Mouse (Mus musculus): ENCODE results near the gene Ppp6r1. TPM values are rescaled to one million over a fixed set of nuclear protein-coding genes. Genes with fewer than 3 reads are reported as not detected.
A peak's percentile ranks its signal among the peaks of the same experiment; 100 is the strongest.

Ppp6r1 gene
- total RNA-seq (2014; fragmentation: Nextera tagmentation) (97.4 and 108 TPM in 2 replicates), total RNA-seq (2017) (90.5 and 90.7 TPM in 2 replicates), polyA plus RNA-seq (2012) (208 and 223 TPM in 2 replicates)

DNA sequence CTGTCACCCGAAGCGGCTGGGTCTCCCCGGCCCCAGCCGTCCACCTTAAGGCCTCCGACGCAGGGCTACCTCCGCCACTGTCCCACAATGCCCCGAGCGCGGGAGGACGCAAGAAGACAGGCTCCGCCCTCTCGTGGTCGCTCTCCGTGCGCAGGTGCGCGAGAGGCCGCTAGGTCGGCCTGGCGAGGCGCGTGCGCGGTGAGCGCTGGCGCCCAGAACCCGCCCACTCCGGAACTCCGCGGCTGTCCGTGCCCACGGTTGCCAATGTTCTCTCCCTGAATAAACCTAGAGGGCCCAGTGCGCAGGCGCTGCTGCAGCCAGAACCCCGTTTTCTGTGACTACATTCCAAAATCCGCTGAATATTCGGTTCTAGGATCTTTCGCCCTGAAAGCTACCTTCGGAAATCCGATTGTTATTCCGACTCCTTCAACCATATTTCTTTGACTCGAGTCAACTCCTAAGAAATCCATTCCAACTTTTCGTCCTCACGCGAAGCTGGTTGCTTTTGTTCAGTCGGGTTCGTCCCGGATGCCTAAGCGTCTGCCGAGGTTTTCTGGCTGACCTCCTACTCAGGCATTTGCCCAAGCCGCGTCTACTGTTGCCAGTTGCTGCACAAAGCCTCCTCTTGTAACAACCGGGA lies at the start of gene Ppp6r1:
Ppp6r1 (minus strand) TSS at position 108 of the 640 bp plus-strand sequence.
- peak within 1 kb of the TSS; percentile 96 for H3K4me3 ChIP-seq (ENCODE audit: low read depth, low read length)
- DNase-seq (ENCODE audit: low spot score) (peak; percentile 96), ATAC-seq (ENCODE audit: extremely low read depth, insufficient number of reproducible peaks, low FRiP score, poor library complexity, severe bottlenecking) (peak; percentile 83)
- no peaks in the 10 kb centered on the region for H3K9me3 ChIP-seq (replicated peaks)
- H3K36me3 ChIP-seq (replicated peaks), result peaks cover 71% of the 10 kb centered on the region
- no peak for TF ChIP-seq CTCF (IDR thresholded peaks at IDR 0.05; ENCODE audit: low read depth, low read length)
- TF ChIP-seq GATA2 (IDR thresholded peaks at IDR 0.05; ENCODE audit: borderline replicate concordance, low read depth, low read length), result no peak
- no peak for TF ChIP-seq TAL1 (conservative IDR thresholded peaks at IDR 0.05; ENCODE audit: low read depth, low read length)
- TF ChIP-seq POLR2AphosphoS5 (IDR thresholded peaks at IDR 0.05; ENCODE audit: insufficient replicate concordance, low read depth, low read length), result no peak
- no peak for TF ChIP-seq GATA1 (IDR thresholded peaks at IDR 0.05; ENCODE audit: borderline replicate concordance, low read length)
- no peaks in the 10 kb centered on the region for H3K27me3 ChIP-seq (ENCODE audit: insufficient read depth, low read length)
- H3K4me1 ChIP-seq (ENCODE audit: insufficient read depth, low read depth, low read length), result peaks cover 64% of the 10 kb centered on the region

GRCm38 (mm10) chr7:4705098-4705497 lies 46.3 kb upstream of the Ppp6r1 start:
- peaks cover 46% of the 10 kb centered on the region for H3K27me3 ChIP-seq (ENCODE audit: insufficient read depth, low read length)
- no peaks in the 10 kb centered on the region for H3K9me3 ChIP-seq (replicated peaks)
- H3K4me3 ChIP-seq (ENCODE audit: low read depth, low read length), result no peak overlapping the region
- no peaks in the 10 kb centered on the region for H3K36me3 ChIP-seq (replicated peaks)
- DNase-seq (ENCODE audit: low spot score) (no peak), ATAC-seq (ENCODE audit: extremely low read depth, insufficient number of reproducible peaks, low FRiP score, poor library complexity, severe bottlenecking) (no peak)
- H3K4me1 ChIP-seq (ENCODE audit: insufficient read depth, low read depth, low read length), result no peaks in the 10 kb centered on the region
- TF ChIP-seq CTCF (IDR thresholded peaks at IDR 0.05; ENCODE audit: low read depth, low read length) (0 out of 2 replicates have a peak, but pooled peaks have one; percentile 19), GATA2 (IDR thresholded peaks at IDR 0.05; ENCODE audit: borderline replicate concordance, low read depth, low read length) (no peak)

DNA sequence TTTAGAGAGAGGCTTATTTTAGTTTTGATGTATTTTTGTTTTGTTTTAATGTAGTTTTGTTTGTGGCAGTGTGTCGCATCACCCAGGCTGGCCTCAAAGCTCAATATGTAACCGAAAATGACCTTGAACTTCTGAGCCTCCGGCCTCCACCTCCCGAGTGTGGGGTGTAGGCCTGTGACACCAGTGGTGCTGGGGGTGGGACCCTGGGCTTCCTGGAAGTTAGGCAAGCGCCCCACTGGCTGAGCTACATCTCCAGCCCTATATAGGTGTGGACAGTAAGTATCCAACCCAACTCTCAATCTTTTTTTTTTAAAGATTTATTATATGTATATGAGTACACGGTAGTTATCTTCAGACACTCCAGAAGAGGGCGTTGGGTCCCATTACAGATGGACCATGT lies 44.4 kb upstream of the Ppp6r1 start:
- H3K4me3 ChIP-seq (ENCODE audit: low read depth, low read length), result no peak overlapping the region
- TF ChIP-seq POLR2AphosphoS5 (IDR thresholded peaks at IDR 0.05; ENCODE audit: insufficient replicate concordance, low read depth, low read length), result no peak

DNA sequence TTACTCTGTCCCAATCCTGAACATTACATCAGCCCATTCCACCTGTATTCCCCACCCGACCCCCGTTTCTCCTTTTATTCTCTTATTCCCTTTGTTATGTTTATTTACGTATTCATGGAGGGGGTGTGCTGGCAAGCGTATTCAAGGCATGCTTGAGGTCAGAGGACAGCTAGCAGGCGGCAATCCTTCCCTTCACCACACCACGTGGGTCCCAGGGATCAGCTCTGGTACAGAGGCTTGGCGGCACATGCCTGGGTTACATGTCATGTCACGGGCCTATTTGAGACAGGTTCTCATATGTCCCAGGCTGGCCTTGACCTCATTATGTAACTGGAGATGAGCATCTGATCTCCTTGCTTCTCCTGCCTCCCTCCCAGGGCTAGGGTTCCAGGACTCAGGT lies 43.5 kb upstream of the Ppp6r1 start:
- no peak for ATAC-seq (ENCODE audit: extremely low read depth, insufficient number of reproducible peaks, low FRiP score, poor library complexity, severe bottlenecking)
- Histone ChIP-seq H3K36me3 (replicated peaks) (no peaks in the 10 kb centered on the region), H3K4me3 (ENCODE audit: low read depth, low read length) (no peak overlapping the region), H3K27me3 (ENCODE audit: insufficient read depth, low read length) (peaks cover 43% of the 10 kb centered on the region), H3K9me3 (replicated peaks) (no peaks in the 10 kb centered on the region), H3K4me1 (ENCODE audit: insufficient read depth, low read depth, low read length) (no peaks in the 10 kb centered on the region)
- TF ChIP-seq GATA2 (IDR thresholded peaks at IDR 0.05; ENCODE audit: borderline replicate concordance, low read depth, low read length), result no peak
- no peak for TF ChIP-seq GATA1 (IDR thresholded peaks at IDR 0.05; ENCODE audit: borderline replicate concordance, low read length)
- no peak for TF ChIP-seq CTCF (IDR thresholded peaks at IDR 0.05; ENCODE audit: low read depth, low read length)
- TF ChIP-seq TAL1 (conservative IDR thresholded peaks at IDR 0.05; ENCODE audit: low read depth, low read length), result no peak
- TF ChIP-seq POLR2AphosphoS5 (IDR thresholded peaks at IDR 0.05; ENCODE audit: insufficient replicate concordance, low read depth, low read length), result no peak
- no peak for DNase-seq (ENCODE audit: low spot score)

More for the DNA sequence above, 44.4 kb upstream of the Ppp6r1 start:
- ATAC-seq (ENCODE audit: extremely low read depth, insufficient number of reproducible peaks, low FRiP score, poor library complexity, severe bottlenecking) (no peak), DNase-seq (ENCODE audit: low spot score) (no peak)
- H3K36me3 ChIP-seq (replicated peaks), result no peaks in the 10 kb centered on the region
- no peaks in the 10 kb centered on the region for H3K4me1 ChIP-seq (ENCODE audit: insufficient read depth, low read depth, low read length)
- H3K9me3 ChIP-seq (replicated peaks), result no peaks in the 10 kb centered on the region
- H3K27me3 ChIP-seq (ENCODE audit: insufficient read depth, low read length), result peaks cover 51% of the 10 kb centered on the region

GRCm38 (mm10) chr7:4693004-4693403 lies 34.2 kb upstream of the Ppp6r1 start:
- H3K9me3 ChIP-seq (replicated peaks), result no peaks in the 10 kb centered on the region
- no peaks in the 10 kb centered on the region for H3K4me1 ChIP-seq (ENCODE audit: insufficient read depth, low read depth, low read length)
- ATAC-seq (ENCODE audit: extremely low read depth, insufficient number of reproducible peaks, low FRiP score, poor library complexity, severe bottlenecking), result no peak
- TF ChIP-seq TAL1 (conservative IDR thresholded peaks at IDR 0.05; ENCODE audit: low read depth, low read length) (no peak), GATA1 (IDR thresholded peaks at IDR 0.05; ENCODE audit: borderline replicate concordance, low read length) (no peak), POLR2AphosphoS5 (IDR thresholded peaks at IDR 0.05; ENCODE audit: insufficient replicate concordance, low read depth, low read length) (no peak), CTCF (IDR thresholded peaks at IDR 0.05; ENCODE audit: low read depth, low read length) (no peak), GATA2 (IDR thresholded peaks at IDR 0.05; ENCODE audit: borderline replicate concordance, low read depth, low read length) (no peak)
- no peak overlapping the region for H3K4me3 ChIP-seq (ENCODE audit: low read depth, low read length)
- H3K36me3 ChIP-seq (replicated peaks), result no peaks in the 10 kb centered on the region
- peaks cover 31% of the 10 kb centered on the region for H3K27me3 ChIP-seq (ENCODE audit: insufficient read depth, low read length)
- DNase-seq (ENCODE audit: low spot score), result no peak

DNA sequence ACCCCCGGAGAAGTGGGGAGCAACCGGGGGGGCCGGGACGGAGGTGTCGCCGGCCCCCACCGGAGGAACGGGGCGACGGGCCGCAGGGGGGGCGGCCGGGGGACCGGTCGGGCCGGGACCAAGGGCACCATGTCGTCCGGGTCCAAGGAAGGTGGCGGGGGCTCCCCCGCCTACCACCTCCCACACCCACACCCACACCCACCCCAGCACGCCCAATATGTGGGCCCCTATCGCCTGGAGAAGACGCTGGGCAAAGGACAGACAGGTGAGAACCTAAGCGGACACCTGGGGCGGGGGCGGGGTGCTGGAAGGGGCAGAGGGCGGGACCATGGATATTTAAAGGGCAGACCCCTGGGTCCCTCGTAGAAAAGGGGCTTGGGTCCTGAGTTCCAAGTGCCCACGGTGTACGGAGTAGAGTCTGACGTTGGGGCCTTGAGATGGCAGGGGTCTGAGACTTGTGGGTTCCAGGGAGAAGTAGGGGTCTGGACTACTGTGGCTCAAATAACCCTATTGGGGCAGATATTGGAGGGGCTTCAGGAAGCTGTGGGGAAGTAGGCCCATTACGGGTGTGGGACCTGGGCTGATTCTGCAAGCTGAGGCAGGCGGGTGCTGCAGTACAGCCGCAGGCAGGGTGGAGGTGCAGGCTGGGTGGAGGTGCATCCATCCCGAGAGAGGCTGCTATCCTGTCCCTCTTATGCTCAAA lies 32.3 kb upstream of the Ppp6r1 start:
- H3K4me3 ChIP-seq (ENCODE audit: low read depth, low read length), result no peak overlapping the region

More for the DNA sequence above, 32.3 kb upstream of the Ppp6r1 start:
- Histone ChIP-seq H3K4me1 (ENCODE audit: insufficient read depth, low read depth, low read length) (peaks cover 1% of the 10 kb centered on the region; the same call in 1 of the 2 replicates), H3K9me3 (replicated peaks) (no peaks in the 10 kb centered on the region), H3K27me3 (ENCODE audit: insufficient read depth, low read length) (peaks cover 31% of the 10 kb centered on the region), H3K36me3 (replicated peaks) (no peaks in the 10 kb centered on the region)
- ATAC-seq (ENCODE audit: extremely low read depth, insufficient number of reproducible peaks, low FRiP score, poor library complexity, severe bottlenecking), result no peak
- no peak for TF ChIP-seq TAL1 (conservative IDR thresholded peaks at IDR 0.05; ENCODE audit: low read depth, low read length)
- TF ChIP-seq CTCF (IDR thresholded peaks at IDR 0.05; ENCODE audit: low read depth, low read length), result no peak
- no peak for TF ChIP-seq GATA2 (IDR thresholded peaks at IDR 0.05; ENCODE audit: borderline replicate concordance, low read depth, low read length)
- TF ChIP-seq POLR2AphosphoS5 (IDR thresholded peaks at IDR 0.05; ENCODE audit: insufficient replicate concordance, low read depth, low read length), result no peak
- TF ChIP-seq GATA1 (IDR thresholded peaks at IDR 0.05; ENCODE audit: borderline replicate concordance, low read length), result no peak
- no peak for DNase-seq (ENCODE audit: low spot score)

All from G1E (cell line).